Mouse (Mus musculus) stomach, postnatal 0 days (tissue): ENCODE measurements around the gene Htr1d.

Source experiments
- CTCF ChIP-seq: IDR thresholded peaks from 2 replicates; pipeline ENCODE4 v1.5.1; 2016; ENCODE audit warnings: antibody characterized with exemption, low read depth, mild to moderate bottlenecking, moderate library complexity
- EP300 ChIP-seq: optimal IDR thresholded peaks from 2 replicates; pipeline ENCODE3; 2016; ENCODE audit warnings: antibody characterized with exemption

- no peak for TF ChIP-seq EP300
- no peak for TF ChIP-seq CTCF
Measured at GRCm38 (mm10) chr4:136452792-136453191, 29.5 kb downstream of the Htr1d start.
